Mouse (Mus musculus) yolk sac, embryonic 10.5 days (tissue): ENCODE results near the gene 4430402I18Rik.
A peak's percentile ranks its signal among the peaks of the same experiment; 100 is the strongest.

ENCODE experiments used
- DNase-seq: peaks from one replicate; pipeline ENCODE4 v3.0.0-alpha.2; 2017; ENCODE audit warnings: low spot score

The 4430402I18Rik gene

GRCm38 (mm10) chr19:28900771-28901170 is 66.8 kb downstream of the 4430402I18Rik start:
- DNase-seq, result no peak

GRCm38 (mm10) chr19:28897497-28897896 is 70.1 kb downstream of the 4430402I18Rik start:
- DNase-seq, result no peak

GRCm38 (mm10) chr19:28896639-28897038 is 71.0 kb downstream of the 4430402I18Rik start:
- DNase-seq, result no peak

GRCm38 (mm10) chr19:28891864-28892263 is 75.7 kb downstream of the 4430402I18Rik start:
- no peak for DNase-seq

GRCm38 (mm10) chr19:28891238-28891637 is 76.4 kb downstream of the 4430402I18Rik start:
- no peak for DNase-seq

GRCm38 (mm10) chr19:28889251-28889650 is 78.3 kb downstream of the 4430402I18Rik start:
- DNase-seq, result no peak

- no peak for DNase-seq
These were observed 79.1 kb downstream of the 4430402I18Rik start for GRCm38 (mm10) chr19:28888496-28888895.

- DNase-seq, result peak; percentile 13
These were observed 84.5 kb downstream of the 4430402I18Rik start for GRCm38 (mm10) chr19:28883126-28883525.

- no peak for DNase-seq
These were observed 88.1 kb downstream of the 4430402I18Rik start for GRCm38 (mm10) chr19:28879476-28879875.

GRCm38 (mm10) chr19:28870351-28870750 is 97.2 kb downstream of the 4430402I18Rik start:
- no peak for DNase-seq

- no peak for DNase-seq
These were observed 98.2 kb downstream of the 4430402I18Rik start for GRCm38 (mm10) chr19:28869251-28869855.

GRCm38 (mm10) chr19:28865501-28865900 is 102.1 kb downstream of the 4430402I18Rik start:
- DNase-seq, result no peak

GRCm38 (mm10) chr19:28864981-28865380 is 102.6 kb downstream of the 4430402I18Rik start:
- no peak for DNase-seq

- peak; percentile 74 for DNase-seq
These were observed 104.0 kb downstream of the 4430402I18Rik start for GRCm38 (mm10) chr19:28863626-28864025.

GRCm38 (mm10) chr19:28860246-28860645 is 107.4 kb downstream of the 4430402I18Rik start:
- DNase-seq, result no peak

- DNase-seq, result no peak
These were observed 112.8 kb downstream of the 4430402I18Rik start for GRCm38 (mm10) chr19:28854831-28855230.

- no peak for DNase-seq
These were observed 115.6 kb downstream of the 4430402I18Rik start for GRCm38 (mm10) chr19:28852001-28852400.

GRCm38 (mm10) chr19:28850510-28850909 is 117.1 kb downstream of the 4430402I18Rik start:
- DNase-seq, result peak; percentile 60

GRCm38 (mm10) chr19:28844946-28845710 is 122.5 kb downstream of the 4430402I18Rik start:
- no peak for DNase-seq
